Mouse (Mus musculus) urinary bladder, postnatal 10 days (tissue): ENCODE results near the gene Ercc6l2.

Experiments
- DNase-seq: peaks from one replicate; pipeline ENCODE4 v3.0.0; 2022; ENCODE audit warnings: low spot score

Gene Ercc6l2

GRCm38 (mm10) chr13:63814746-63815681, at the start of gene Ercc6l2:
Gene Ercc6l2 (plus strand): TSS chr13:63815240.
- DNase-seq = peak; percentile 98

GRCm38 (mm10) chr13:63766065-63766464, 49.0 kb upstream of the Ercc6l2 start:
- no peak for DNase-seq

DNA sequence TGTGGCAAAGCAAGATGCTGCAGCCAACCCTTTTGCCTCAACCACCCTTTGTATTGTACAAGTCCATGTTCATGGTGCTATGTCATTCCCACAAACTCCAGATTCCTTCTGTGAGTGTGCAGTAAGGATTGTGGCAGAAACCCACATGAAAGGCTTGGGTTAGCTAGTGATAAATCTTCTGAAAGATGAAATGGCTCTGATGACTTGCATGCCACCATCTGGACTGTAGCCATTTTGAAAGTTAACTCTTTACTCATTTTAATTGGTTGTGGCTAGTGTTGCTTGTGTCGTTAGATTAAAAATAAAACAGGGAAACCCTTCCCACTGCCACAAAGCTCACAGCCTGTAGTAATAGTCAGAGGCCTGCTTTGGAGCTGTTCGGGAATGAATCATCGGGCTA, 44.0 kb upstream of the Ercc6l2 start:
- DNase-seq = no peak

- DNase-seq = no peak
These were observed 36.1 kb upstream of the Ercc6l2 start for GRCm38 (mm10) chr13:63778925-63779324.

GRCm38 (mm10) chr13:63779376-63780291, 35.4 kb upstream of the Ercc6l2 start:
- DNase-seq = no peak

DNA sequence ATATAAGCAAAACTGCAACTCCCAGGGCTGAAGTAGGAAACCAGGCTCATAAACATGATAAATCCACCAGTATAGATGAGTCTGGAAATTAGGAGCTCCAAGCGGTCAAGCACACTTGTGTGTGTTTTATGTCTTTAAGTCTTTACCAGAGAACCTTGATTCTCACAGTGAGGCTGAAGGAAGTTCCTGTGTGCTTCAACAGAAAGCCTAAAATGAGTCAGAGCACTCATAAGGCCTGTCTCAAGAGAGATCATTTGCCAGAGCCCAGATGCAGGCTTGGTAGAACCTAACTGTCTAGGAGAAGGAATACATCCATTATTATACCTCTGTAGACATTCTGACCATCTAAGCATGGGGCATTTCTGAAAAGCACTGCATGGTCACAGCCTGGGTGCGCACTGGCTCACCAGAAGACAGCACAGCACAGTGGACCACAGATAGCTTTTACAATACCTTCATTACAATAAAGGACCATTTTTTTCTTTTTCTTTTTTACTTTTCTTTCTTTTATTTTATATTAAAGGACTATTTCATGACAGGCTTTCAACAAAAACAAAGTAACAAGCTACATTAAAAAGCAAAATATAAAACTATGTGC, 22.7 kb upstream of the Ercc6l2 start:
- no peak for DNase-seq

DNA sequence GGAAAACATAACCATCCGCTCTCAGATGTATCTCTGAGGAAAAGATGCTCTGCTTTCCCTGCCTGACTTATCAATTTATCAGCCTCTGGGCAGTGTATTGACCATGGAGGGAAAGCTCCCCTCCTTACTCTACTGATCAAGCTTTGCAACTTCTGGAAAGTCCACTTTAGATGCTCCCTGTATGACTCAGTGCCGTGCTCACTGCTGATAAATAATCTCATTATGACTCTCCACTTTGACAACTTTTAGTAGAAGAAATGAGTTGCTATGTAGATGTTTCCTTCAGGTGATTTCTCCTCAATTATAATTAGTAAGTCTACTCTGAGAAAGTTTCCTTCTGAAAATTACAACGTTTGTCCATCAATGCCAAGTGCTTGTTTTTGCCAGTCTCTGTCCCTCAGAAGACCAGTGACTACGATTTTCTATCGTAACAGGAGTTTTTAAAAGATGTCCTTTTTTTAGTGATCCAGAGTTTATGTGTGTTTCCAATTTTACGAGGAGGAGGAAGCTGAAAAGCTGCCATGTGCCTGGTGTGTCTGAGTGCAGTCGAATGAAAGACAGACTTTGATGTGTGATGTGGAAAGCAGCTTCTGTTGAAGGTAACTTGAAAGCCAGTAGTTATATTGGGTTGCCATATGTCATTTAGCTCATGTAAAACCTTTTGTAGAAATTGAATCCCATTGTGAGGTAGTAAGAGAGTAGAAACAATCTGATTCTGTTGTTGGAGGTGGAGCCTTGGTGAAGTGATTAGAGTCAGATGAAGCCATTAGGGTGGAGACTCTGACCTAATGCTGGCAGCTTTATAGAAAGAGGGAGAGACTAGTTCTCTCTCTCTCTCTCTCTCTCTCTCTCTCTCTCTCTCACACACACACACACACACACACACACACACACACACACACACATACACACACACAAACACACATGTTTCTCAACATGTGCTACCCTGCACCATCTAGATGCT, 21.4 kb upstream of the Ercc6l2 start:
- no peak for DNase-seq

DNA sequence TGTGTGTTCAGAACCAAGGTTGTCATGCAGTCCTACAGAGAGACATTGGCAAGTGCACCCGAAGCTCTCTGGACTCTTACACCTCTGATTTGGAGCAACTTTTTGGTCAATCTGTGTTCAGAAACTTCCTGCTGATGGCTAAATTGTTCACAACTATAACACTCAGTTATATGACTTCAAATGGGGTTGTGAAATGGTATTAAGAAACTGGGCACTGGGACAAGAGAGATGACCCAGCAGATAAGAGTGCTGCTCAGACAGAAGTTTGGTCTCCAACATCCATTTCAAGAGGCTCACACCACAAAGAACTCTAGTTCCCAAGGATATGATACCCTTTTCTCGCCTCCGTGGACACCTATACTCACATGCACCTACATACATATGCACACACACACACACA, 16.4 kb upstream of the Ercc6l2 start:
- no peak for DNase-seq

- DNase-seq = no peak
These were observed 15.1 kb upstream of the Ercc6l2 start for GRCm38 (mm10) chr13:63799940-63800339.

DNA sequence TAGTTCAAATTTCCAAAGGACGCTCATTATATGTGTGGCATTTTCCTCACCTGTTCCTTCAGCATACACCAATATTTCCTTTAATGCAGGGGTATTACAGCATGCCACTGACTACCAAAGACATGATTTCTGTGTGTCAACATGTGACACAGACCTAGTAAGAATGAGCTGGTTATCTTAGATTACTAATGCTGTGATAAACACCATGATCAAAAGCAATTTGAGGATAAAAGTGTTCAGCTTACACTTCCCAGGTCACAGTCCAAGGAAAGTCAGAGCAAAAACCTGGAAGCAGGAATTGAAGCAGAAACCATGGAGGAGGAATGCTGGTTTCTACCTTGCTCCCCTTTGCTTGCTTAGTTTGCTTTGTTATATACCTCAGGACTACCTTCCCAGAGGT, 13.8 kb upstream of the Ercc6l2 start:
- no peak for DNase-seq

GRCm38 (mm10) chr13:63807233-63807632, 7.8 kb upstream of the Ercc6l2 start:
- DNase-seq = no peak

- DNase-seq = no peak
These were observed 7.1 kb upstream of the Ercc6l2 start for GRCm38 (mm10) chr13:63807979-63808378.

DNA sequence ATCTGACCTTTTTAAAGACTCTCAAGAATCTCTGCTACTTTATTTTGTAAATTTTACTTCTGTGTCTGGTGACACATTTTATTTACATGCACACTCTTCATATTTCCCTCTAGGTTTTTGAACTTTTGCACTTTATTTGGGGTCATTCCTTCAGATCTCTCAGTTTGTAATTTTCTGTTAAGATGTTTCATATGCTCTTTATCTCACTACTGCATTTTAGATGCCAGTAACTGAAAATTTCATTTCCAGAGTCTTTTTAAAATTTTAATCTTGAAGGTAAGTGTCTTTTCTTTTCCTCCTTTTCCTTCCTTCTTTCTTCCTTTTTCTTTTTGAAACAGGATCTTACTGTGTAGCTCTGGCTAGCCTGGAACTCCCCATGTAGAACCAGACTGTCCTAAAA, 3.6 kb upstream of the Ercc6l2 start:
- no peak for DNase-seq

DNA sequence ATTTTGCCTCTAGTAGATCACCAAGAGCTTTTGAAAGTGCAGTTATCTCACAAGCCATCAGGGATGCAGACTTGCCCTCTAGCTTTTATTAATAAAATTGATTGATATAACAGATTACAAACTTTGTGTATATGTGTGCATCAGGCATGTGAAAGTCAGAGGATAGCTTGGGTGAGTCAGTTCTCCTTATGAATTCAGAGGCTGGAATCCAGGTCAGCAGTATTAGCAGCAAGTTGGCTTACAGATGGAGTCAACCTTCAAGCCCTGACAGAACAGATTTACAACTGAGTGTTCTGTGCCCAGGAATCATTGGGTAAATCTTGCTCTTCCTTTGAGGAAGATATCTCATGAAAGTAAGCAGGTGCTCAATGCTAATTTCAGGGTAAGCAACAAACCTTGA, 891 bp downstream of the Ercc6l2 start:
- DNase-seq = no peak

- no peak for DNase-seq
These were observed 30.7 kb downstream of the Ercc6l2 start for GRCm38 (mm10) chr13:63845758-63846157.

DNA sequence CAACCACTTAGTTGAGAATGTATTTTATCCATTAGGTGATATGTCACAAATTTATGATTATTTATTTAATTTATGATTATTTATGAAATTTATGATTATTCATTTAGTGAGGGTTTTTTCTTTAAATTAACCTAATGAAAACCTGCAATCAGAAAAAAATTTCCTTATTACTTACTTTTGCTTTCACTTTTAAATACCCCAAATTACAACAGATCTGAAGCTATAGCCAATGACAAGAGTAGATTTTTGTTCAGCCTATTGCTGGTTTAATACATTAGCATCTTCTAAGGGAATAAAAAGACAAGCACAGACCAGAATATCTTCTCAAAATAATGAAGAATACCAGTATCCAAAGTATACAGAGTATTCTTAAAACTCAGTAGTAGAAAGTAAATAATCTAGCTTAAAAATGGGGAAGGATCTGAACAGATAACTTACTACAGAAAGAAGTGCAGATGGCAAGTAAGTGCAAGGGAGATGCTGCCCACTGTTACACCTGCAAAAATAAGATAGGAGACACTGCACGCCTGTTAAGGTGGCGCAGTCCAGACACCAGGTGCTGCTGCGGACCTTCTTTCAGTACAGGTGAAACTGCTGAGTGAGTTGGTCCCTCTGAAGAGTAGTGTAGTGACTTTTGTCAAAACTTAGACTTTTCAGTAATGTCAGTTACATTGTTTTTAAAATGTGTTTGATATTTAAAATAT, 35.4 kb downstream of the Ercc6l2 start:
- DNase-seq = no peak

DNA sequence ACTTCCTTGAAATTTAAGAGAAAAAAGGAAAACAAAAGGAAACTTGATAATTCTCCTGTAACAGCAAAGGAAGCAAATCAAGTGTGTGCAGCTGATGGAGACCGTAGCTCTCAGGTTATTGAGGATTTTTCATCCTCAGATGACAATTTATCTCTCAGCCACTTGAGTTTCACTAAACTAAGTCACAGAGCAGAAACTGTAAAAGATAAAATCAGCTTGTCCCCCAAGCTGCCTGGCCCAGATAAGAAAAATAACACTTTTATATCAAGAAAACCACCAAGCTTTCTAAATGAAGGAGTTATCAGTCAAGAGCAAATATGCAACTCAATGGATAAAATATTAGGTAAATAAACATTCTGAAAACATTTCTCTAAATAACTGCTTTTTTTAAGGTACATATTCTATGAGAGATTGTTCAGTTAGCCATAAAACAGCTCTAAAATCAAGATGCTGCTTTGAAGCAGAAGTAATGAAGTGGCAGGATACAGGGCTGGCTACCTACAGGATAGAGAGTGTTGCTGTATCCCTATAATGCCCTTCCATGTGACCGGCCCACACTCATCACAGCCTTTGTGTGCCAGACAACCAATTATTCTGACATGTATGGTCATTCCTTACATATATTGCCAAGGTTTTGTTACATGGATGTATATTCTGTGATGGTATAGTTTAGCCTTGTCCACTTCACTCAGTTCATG, 57.7 kb downstream of the Ercc6l2 start:
- DNase-seq = no peak

GRCm38 (mm10) chr13:63877138-63877537, 62.1 kb downstream of the Ercc6l2 start:
- DNase-seq = no peak

DNA sequence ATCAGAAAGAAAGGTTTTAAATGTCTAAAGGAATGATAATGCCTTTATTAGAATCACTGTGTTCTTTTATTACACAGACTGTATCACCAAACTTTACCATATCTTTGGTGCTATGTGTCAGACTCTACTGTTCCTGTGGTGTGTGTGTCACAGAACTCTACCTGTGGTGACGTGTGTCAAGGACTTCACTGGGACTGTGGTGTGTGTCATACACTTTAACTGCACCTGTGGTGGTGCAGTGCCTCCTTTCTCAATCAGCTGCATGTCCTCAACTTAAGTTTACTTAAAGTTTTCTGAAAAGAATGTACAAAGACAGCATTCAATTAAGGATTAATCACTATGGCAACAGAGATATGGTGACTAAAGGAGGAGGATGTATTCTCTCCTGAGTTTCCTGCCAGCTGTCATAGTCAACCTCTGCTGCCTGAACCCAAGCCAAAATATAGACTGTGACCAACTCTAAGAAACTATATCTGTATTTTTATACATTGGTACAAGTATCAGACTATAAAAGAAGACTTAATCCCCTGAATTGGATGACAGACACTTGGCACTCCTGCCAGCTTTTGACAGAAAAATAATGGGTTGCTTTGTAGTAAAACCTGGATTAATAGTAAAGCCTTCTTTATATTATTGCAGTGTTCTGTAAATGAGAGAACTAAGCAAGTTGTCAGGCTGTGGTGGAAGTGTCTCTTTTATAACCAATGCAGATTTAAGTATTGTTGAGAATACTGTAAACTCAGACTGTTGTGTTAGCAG, 64.2 kb downstream of the Ercc6l2 start:
- no peak for DNase-seq

- DNase-seq = no peak
These were observed 64.8 kb downstream of the Ercc6l2 start for GRCm38 (mm10) chr13:63879864-63880141.
